Mouse (Mus musculus) kidney, adult 18-20 months (tissue): ENCODE results near the gene Mtrex.

Source experiments
- DNase-seq: peaks from one replicate; pipeline ENCODE4 v3.0.0; 2021

Mtrex gene

DNA sequence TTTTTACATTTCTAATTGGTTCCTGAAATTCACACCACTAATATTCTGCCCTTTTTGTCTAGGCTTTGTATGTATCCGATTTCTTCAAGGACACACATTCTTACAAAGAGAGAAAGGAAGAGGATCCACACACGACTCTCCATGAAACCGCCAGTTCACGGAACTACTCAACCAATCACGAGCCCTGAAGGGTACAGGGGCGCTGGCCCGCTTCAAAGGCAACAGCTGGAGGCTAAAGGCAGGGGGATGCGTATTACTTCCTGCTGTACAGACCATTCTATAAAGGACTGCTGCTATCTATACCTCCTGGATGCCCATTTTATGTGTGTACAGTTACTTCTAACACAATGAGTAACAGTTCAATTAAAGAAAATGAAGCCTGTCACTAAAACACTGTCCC is 59.8 kb downstream of the Mtrex start:
- no peak for DNase-seq

DNA sequence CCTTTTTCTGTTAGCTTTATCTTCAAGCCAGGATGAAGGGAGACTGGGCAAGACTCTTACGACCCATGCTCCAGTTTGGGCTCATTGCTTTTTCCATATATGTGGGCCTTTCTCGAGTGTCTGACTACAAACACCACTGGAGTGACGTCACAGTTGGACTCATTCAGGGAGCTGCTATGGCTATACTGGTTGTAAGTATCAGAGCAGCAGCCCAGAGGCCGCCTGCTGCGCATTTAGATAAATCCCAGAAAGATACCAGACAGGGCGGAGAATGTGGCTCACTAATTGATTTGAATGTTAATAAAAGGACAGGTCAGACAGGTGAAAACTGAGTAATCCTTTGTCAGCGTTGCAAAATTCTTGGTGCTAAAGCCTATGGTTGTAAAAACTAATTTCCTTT is 60.4 kb downstream of the Mtrex start:
- no peak for DNase-seq

DNA sequence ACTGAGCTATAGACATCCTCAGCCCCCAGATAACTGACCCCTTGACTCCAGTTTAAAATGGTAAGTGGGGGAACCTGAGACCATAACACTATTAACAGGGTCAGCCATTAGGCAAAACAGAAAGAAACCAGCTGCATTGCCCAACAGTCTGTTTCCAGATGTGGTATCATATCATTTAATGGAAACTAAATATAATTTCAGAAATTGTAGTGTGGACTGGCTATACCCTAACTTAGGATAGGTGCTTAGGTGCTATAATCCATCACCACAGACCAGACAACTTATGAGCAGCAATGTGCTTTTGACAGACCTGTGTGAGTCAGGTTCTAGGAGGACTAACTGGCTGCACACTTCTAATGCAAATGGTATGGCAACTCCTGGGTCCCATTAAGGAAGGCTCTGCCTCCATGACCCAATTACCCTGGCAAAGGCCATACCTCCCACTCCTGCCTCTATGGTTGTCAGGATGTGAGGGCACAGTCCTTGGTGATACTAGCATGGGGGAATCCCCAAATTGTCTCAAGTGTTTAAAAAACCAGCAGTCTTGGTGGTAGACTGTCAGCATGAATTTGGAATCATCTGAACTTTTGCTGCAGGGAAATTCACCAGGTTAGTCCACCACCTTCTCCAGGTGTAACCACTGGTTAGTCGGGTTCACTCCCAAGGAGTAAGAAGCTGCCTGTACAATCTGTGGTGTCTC is 64.1 kb downstream of the Mtrex start:
- no peak for DNase-seq

DNA sequence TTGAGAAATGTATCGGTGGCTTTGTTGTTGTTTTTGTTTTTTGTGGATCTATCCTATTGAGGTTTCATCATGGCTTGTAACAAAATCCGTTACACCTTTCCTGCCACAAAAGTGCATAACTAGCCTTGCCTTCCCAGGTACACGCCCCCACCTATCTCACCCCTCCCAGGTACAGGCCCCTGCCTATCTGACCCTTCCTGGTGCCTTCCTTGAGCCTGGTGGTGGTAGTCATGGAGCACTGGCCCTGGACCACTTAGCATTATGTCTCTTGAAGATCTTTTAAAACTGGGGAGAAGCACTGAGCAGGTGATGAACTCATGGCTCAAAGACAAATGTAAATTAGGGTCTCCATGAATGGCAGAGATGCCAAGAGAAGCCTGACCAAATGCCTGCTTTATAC is 64.9 kb downstream of the Mtrex start:
- no peak for DNase-seq

DNA sequence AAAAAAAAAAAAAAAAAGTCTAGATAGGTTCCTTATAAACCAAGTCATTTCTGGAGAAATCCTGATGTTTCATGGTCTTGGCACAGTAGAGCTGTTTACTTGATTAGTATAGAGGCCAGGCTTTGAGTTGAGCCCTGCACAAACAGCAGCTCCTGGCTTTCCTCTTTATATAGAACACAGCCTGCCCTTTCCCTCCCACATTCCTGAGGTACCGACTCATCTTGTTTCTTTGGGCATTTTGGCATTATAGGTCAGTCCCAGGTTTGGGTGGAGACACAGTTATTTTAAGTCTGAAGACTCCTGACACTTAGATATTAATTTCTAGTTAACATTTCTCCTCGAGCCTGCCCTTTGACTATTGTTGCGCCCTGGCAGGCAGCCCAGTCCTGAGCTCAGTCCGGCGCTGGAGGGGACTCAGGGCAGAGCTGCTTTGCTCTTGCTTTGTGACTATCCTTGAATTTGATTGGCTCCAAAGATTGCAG is 65.3 kb downstream of the Mtrex start:
- DNase-seq: peak; percentile 61

DNA sequence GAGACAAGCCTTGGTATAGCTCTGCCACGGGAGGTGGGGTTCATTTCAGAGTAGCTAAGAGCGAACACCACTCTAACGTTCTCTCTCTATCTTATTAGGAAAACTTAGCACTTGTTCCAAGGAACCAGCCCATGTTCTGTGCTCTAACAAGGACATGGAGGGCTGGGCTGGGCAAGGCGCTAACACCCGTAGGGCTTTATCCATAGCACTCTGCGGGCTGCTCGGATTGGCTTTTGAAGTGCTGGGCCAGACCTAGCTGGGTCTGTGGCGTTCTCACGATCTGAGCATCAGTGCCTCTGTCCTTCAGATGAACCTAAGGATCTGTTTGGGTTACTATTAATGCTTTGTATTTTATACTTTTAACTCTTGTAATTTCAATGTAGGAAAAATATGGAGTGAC is 66.3 kb downstream of the Mtrex start:
- DNase-seq: no peak

DNA sequence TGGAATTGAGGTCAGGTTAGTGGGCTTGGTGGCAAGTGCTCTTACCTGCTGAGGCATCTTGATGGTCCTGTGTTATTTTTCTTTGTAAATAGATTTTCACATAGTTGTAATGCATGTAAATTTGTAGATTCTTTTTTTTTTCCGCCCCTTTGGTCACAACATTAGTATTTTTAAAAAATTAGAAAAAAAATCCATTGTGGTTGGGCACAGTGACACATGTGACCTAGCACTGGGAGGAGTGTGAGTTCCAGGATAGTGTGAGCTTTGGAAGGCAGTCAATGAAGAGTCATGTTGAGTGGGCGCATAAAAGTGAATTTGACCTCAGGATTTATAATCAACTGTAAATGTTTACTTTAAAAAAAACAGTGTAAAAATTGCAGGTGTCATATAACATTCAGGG is 66.8 kb downstream of the Mtrex start:
- DNase-seq: no peak

DNA sequence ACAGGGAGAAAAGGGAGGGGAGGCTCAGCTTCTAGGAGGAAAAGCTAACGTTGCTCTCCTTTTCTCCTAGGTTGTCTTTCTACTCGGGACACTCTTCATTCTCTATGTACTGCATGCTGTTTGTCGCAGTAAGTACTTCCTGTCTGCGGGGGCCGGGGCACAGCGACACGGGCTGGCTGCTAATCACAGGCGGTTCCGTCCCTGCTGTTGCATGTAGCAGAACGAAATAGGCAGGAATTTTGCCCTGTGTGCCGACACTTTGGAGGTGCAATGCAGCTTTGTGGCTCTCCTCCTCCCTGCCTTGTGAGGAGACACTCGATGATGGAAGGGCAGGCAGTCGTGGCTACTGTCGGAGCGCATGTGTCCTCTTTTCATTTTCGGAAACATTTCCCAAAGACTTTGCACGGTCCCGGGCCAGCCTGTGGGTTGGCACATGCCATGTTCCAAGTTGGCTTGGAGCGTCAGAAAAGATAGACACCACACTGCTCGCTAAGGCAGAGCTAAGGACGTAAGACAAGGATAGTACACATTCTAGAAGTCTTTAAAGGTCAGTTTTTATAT is 67.5 kb downstream of the Mtrex start:
- no peak for DNase-seq

DNA sequence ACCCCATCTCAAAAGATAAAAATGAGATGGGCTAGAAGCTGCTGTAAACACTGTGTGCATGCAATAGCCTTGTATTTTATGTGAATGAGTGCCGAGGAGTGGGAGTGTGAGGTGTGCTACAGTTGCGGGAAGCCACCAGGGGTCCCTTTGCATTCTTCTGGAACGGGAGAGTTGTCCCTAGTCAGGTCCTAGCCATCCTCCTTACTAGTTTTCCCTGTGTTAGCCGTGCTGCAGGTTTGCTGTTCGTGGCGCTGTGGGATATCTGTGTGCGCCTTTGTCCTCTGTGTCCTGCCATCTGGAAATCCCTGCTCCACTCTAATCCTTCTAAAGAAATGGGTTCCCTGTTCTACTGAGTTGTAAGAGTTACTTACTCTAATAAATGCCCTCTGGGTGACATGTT is 69.3 kb downstream of the Mtrex start:
- no peak for DNase-seq

DNA sequence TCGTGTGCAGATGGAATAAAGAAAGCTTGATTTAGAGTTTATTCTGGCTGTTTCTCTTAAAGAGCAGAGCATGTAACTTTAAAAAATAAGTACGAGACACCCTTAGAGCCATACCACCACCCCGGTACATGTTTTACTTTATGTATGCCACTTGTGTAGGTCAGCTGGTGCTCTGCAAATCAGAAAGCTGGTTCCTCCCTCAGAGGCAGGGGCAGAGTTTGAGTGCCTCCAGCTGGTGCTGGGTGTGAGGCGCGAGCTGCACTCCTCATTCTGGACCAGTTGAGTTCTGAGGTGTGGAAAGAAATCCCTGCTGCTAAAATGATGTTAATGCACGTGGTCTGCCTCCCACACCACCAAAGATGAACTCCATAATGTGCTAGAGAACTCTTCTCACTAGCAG is 72.8 kb downstream of the Mtrex start:
- no peak for DNase-seq

DNA sequence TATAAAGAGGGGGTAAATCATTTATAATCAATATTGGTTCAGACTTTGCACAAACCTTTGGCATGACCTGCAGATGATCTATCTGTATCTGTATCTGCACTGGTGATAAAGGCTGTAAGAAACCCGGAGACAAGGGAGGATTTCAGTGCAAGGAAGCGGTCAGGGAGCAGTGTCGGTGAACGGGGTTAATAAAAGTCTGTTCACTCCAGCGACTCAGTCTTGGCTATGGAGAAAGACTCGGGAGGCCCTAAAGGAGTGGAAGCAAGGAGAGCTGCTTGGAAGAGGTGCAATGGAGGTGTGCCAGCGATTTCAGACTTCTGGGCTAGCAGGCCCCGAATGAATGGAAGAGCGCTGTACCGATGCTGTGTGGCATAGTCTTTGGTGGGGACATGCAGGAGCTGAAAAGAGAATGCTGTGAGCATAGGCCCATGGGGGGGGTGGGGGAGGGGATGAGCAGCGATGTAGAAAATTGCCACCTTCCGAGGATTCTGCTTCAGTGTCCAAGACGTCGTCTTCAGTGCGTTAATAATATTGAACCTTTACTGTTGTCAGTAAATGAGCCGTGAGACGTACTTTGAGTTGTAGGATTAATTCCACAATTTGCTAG is 73.4 kb downstream of the Mtrex start:
- DNase-seq: no peak

DNA sequence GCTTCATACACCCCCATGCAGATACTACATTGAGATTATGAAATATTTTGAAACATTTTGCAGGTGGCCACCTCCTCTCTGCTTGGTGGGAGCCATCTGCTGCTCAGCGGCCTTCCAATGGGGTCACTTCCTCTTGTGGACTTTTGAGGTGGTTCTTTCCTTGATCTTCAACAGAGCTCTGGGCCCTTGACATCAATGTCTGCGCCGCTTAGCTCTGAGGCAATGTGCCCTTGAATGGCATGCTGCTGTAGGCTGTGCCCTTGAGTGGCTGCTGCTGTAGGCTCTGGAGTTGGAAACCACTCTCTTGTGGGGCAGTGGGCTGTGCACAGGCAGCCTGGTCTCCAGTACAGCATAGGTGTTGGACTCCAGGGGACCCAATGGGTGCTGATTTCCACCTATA is 81.3 kb downstream of the Mtrex start:
- no peak for DNase-seq

DNA sequence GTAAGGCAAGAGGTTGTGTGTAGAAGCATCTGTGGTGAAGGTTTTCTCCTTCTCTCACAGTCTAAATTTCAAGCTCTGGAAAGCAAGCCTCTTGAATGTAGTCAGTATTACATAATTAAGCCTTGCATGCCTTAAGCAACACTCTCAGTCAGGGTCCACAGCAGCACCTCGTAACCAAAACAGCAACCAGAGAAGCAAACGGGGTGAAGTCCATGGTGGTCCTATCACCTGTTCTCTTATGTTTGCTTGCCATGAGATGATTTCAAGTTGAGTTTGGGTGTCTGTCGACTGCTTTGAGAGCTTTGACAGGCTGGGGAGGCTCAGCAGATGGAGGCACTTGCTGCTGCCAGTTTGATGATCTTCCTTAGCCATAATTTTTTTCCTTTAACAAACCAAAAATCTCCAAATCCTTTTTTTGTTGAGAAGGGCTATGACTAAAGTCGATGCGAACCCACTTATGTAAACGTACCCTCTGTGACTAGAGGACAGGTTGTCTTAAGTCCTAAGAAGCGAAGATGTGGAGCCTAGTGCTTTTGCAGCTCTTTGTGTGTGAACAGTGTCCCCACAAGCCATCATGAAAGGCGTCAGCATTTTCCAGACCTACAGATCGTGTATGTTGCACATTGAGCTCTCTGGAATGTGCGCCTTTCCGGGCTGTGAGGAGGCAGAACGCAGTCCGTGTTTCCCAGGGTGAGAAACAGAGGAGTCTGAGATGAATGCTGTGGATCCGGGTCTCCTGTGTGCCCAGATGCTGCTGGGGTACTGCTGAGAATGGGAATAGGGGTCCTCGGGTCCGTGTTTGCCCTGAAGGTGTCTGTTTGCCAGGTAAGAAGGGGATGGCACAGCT is 86.7 kb downstream of the Mtrex start:
- no peak for DNase-seq

DNA sequence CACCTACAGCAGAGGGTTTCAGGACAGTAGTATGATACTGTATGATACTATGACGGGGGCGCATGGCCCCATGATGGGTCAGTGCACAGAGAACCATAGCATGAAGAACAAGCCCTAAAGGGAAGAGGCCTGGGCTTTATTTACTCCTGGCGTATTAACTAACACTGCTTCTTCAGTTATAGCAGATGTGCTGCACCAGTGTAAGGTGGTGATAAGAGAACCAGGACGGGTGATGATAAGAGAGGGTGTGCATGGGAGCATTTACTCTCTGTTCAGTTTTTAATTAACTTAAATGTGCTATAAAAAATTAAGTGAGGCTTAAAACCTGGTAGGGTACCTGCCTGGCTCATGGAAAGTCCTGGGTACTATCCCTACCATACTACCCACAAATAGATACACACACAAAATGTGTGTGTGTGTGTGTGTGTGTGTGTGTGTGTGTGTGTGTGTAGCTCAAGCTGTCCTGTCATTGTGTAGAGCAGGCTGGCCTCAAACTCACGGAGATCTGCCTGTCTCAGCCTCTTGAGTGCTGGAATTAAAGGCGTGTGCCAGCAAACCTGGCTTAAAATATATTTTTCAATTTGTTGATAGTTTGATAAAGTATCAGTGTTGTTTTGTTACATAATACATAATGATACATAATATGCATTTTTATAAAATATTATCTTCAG is 88.5 kb downstream of the Mtrex start:
- DNase-seq: no peak

DNA sequence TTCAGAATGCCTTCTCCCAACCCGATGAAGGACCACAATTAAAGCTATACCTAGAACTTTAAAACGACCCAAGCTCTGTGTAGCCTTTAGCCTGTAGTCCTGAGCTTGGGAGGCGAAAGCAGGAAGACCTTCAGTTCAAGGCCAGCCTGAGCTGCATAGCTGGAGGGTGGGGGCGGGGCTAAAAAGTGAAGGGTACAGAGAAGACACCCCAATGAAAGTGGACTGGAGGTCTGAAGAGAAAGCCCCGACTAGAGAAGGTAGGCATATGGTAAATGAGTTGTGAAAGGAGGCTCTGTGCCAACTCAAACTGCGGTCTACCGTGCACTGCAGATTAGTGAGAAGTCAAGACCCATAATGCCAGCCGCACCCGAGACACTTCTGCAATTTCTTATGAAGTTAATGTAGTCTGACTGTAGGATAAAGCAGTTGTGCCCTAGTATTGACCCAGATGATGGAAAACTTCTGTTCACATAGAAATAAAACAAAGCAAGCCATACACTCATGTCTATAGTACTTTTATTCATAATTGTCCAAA is 89.5 kb downstream of the Mtrex start:
- DNase-seq: no peak

DNA sequence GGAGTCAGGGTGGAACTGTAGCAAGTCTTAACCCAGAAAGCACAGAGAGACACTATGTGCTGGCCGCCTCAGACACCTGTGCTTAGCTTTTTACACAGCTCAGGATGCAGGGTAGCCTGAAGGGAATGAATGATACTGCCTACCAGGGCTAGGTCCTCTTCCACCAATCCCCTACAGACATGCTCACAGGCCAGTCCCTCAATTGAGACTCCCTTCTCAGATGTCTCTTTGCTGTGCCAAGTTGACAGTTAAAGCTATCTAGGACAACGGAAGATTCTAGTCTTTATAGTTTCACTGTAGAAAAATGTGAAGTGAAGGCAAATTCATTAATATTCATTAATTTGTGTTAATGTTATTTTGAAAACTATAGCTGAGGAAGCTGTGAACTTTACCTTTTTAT is 90.2 kb downstream of the Mtrex start:
- DNase-seq: no peak

DNA sequence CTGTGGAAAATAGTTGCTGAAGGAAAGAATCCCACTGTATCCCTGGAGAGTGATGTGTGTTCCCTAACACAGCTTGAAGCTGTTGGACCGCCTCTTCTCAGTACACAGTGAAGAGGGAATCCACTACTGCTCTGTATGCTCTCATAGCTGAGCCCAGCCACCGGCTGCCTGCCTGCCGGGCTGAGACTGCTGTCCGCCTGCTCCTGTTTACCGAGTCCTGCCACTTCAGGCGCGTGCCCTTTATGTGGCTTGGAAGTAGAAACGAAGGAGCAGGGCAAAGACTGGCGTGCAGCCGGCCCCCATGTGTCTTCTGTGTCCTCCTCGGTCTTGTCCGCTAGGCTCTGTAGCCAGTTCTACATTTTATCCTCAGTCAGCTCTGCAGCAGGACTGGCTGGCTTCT is 92.1 kb downstream of the Mtrex start:
- no peak for DNase-seq

DNA sequence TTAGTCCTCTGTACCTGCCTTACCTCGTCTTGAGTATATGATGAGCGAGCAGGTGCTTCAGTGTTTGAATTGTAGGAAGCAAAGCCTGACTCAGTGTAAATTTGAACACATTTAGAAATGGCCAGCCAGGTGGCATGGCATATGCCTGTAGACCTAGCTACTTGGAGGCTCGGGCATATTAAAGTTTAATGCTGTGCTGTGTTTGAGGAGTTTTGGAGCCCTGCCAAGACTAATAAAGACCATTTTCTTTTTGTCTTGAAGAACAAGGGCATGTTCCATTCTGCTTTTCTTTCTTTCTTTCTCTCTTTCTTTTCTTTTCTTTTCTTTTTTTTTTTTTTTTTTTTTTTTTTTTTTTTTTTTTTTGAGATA is 93.3 kb downstream of the Mtrex start:
- no peak for DNase-seq

DNA sequence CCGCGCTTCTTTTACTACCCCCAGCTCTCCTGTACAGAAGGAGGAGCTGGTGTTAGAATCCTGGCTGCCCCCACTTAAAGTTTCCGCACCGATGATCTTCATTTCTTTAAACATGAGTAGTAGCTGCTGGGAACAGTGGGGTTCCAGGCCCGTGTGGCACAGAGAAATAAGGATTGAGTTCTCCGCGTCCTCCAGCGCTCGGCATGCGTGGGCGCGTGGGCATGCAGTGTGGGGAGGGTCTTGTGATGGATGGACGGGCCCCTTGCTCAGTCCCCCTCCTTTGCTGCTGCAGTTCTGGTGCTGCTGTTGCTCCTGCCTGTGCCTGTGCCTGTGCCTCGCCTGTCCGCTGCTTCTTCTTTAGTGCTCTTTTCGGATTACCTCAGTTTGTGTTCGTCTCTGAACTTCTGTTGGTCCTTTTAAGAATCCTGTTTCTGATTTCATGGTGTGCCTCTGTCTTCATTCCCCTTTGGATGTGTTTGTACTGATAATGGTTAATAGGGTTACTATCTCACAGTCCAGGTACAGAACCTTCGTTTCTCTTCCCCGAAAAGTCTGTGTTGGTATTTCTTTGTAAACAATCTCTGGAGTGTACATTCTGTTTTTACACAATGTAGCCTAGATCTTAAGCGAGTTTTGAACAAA is 93.8 kb downstream of the Mtrex start:
- DNase-seq: no peak

DNA sequence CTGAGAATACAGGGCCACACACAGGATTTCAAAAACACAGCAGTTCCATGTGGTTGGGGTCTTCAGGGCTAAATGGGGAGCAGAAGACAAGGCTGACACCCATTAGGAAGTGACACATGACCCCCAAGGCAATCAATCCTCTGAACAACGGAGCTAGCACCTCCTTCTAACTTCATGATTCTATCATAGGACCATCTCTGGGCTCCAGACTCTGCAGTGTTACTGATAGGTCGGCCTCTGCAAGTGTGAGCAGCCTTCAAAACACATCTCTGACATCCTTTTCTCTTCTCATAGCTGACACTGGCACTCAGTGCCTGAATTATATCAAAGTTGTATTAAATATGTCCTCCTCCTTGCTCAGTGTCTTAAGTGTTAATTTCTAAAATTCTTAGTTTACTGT is 94.6 kb downstream of the Mtrex start:
- no peak for DNase-seq

DNA sequence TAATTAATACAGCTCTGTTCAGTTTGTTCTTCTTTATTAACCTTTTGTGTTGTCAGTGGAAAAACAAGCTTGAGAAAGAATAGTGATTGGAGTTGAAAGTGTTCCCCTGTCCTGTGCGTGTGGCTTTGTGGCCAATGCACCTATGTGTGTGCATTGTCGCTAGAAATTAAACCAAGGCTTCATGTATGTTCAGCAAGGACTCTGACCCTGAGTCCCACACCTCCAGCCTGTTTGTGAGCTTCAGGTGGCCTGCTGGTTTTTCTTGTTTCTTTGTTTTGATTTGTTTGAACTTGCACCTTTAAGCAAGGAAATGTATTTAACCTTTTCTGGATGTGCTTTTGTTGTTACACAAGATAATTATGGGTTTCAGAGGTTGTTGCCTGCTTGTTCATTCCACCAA is 97.6 kb downstream of the Mtrex start:
- no peak for DNase-seq

DNA sequence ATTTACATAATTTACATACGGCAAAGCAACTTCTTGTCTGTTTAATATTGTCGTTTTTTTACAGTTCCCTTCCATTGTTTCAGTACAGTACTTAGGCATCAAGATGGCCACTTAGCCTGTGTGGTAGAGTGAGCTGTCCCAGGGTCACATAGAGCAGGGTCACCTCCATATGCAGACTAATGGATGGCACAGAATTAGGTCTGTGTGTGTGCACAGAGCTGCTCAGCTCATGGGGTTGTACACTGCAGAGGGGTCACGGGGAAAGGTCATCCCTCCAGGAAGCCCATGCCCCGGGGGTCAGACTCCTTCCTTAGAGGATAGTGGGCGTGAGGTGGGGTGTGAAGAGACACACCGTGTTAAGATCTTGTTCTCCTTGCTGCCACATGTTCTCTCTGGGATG is 101.7 kb downstream of the Mtrex start:
- DNase-seq: no peak
